Mouse (Mus musculus) frontal cortex, postnatal 10 days (tissue): ENCODE results near the gene Tbc1d16.
"Not testable (repeated sequence)": the region's sequence is repeated elsewhere in the genome, so short reads cannot be mapped to it uniquely, and the experiment has no call there.

Experiments
- DNase-seq, 2 experiments: peaks; one replicate each; pipeline ENCODE4 v3.0.0; 2022; ENCODE audit warnings: low spot score in 2 of 2, mixed read lengths in 1 of 2

Tbc1d16 gene

GRCm38 (mm10) chr11:119228091-119228781, at the start of gene Tbc1d16, which contains the start of gene Ccdc40:
Gene Tbc1d16 (minus strand): TSS chr11:119228499.
Gene Ccdc40 (plus strand): TSS chr11:119228572.
- peak in 1 of 2 experiments; percentile 66 for DNase-seq

DNA sequence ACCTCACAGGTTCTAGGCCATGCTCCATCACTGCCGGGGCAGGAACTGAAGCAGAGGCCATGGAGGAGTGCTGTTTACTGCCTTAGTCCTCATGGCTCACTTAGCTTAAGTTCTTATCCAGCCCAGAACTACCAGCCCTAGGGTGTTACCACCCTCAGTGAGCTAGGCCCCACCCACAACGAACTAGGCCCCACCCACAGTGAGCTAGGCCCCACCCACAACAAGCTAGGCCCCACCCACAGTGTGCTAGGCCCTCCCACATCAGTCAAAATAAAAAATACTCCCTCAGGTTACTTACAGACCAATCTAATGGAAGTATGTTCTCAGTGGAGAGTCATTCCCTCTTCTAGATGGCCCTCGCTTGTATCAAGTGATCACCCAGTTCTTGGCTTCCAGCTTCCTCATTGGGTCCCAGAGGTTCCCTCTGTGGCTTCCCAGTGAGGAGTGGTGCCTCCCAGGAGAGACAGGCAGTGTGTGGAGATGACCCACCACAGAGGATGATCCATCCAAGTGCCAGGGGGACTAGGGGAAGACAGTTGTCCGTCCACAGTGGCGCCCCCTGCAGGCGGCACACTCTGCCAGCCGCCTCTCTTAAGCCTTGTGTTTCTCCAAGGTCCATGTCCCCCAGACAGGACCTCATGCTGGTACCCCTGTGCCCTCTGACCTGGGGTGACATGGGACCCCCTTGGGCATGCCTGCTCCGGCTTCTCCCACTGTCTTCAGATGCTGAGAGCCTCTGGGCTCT, 45.1 kb upstream of the Tbc1d16 start:
- DNase-seq = no peak

- not testable (repeated sequence) for DNase-seq
Observed at GRCm38 (mm10) chr11:119272492-119272891, 44.2 kb upstream of the Tbc1d16 start.

GRCm38 (mm10) chr11:119268557-119269195, 40.4 kb upstream of the Tbc1d16 start:
- peak; percentile 45 to 63 for DNase-seq

DNA sequence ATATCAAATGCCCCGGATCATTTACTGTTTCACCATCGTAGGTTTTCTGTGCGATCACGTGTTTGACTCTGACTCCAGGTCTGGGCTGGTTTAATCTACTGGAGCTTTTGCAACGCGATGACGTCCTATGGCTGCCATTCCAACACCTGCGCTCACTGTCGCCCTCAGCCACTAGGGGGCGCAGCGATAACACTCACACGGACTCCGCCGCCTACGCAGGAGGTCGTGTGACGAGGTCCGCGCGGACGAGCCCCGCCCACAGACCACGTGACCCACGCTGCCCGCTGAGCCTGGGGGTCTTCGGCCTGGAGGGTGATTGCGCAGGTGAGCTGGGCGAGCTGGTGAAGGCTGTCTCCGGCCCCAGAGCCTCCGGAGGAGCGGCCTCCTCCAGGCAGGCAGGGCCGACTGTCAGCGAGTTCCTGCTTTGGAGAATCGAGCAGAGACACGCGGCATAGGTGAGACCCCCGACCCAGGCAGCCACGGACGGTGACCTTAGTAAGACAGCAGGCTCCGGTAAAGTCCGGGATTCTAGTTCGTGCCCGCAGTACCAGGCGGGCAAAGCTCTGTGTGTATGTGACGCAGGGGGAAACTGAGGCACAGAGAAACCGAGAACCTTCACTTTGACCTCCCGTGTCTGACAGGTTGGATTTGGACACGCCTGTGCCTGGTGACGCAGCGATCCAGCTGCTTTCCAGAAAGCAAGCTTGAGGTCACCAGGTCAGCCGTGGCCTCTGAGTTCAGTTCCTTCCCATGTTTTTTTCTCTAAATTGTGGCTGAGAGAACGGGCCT, 39.7 kb upstream of the Tbc1d16 start, which contains the start of gene Gaa:
Gaa (plus strand) TSS at position 120 of the 789 bp plus-strand sequence.
- peak; percentile 89 to 95 for DNase-seq

DNA sequence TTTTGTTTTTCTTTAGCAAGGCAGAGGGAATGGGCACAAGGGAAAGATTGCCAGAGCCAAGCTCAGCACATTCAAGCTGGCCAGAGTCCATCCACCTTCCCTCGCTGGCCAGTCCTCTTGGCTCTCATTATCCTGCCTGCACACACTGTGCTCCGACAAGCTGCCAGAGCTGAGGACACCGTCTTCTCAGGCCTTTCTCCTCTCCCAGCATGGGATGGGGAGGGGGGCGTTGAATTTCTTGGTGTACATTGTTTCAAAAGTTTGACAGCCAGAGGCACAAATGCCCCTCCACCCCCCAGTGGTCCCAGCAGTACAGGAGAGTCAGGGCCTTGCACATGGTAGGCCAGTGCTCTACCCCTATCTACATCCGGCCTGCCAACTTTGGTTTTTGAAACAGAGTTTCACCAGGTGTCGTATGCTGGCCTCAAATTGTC, 39.0 kb upstream of the Tbc1d16 start:
- DNase-seq = peak; percentile 36 to 66

DNA sequence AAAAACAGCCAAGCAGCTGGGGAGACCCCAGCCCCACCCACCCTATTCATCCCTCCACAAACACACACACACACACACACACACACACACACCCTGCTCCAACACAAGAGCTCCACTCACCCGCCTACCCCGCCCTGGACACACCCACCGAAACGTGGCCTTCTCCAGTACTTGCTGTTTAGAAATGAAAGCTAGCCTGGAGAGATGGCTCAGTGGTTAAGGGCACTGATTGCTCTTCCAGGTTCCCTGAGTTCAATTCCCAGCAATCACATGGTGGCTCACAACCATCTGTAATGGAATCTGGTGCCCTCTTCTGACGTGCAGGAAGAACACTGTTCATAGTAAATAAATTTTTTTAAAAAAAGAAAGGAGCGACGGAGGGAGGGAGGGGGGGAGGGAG, 37.5 kb upstream of the Tbc1d16 start:
- no peak for DNase-seq

- DNase-seq = no peak
Observed at GRCm38 (mm10) chr11:119264413-119264812, 36.1 kb upstream of the Tbc1d16 start.

- no peak for DNase-seq
Observed at GRCm38 (mm10) chr11:119259977-119260376, 31.7 kb upstream of the Tbc1d16 start.

DNA sequence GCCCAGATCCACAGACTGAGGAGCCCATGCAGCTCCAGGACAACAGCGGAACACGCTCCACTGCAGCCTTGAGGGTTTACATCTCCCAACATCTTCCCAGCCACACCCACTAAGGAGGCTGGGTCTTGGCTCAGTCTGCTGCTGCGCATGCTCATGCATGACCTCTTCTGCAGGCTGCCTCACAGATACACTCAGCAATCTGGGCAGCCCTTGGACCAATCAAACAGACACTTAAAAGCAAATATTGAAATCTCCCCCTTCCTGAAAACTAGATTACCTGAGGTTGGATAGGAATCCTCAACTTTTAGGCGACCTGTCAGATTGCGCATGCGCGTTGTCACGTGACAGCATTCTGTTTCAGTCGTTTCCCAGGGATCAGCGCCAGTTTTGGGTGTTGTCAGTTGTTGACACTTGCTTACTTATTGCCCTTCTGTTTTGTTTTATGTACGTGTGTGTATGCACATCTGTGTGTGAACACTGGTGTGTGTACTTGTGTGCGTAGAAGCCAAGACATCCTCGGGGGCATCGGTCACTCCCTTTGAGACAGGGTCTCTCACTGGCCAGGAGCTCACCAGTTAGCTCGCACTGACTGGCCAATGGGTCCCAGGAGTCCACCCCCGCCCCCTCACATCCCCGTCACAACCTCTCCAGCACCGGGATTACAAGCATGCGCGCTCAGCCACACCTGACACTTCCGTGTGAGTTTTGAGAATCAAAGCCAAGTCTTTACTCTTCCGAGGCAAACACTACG, 30.4 kb upstream of the Tbc1d16 start:
- peak in 1 of 2 experiments; percentile 56 for DNase-seq

GRCm38 (mm10) chr11:119258216-119258571, 29.9 kb upstream of the Tbc1d16 start:
- no peak for DNase-seq

DNA sequence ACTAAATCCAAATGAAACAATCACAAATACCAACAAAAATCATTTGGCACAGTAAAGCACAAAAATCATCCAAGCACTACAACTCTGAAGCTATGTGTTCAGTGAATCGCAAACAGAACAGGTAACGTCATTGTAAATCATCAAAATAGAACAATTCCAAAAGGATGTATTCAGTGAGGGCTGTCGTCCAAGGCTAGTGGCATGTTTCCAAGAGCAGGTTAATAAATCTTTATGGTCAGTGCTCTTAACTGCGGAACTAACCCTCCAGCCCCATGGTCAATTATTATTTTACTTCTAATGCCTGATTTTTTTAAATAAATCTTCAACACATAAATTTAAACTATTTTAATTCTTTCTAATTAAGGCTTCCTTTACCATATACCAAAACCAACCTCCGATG, 28.3 kb upstream of the Tbc1d16 start:
- DNase-seq = not testable (repeated sequence)

DNA sequence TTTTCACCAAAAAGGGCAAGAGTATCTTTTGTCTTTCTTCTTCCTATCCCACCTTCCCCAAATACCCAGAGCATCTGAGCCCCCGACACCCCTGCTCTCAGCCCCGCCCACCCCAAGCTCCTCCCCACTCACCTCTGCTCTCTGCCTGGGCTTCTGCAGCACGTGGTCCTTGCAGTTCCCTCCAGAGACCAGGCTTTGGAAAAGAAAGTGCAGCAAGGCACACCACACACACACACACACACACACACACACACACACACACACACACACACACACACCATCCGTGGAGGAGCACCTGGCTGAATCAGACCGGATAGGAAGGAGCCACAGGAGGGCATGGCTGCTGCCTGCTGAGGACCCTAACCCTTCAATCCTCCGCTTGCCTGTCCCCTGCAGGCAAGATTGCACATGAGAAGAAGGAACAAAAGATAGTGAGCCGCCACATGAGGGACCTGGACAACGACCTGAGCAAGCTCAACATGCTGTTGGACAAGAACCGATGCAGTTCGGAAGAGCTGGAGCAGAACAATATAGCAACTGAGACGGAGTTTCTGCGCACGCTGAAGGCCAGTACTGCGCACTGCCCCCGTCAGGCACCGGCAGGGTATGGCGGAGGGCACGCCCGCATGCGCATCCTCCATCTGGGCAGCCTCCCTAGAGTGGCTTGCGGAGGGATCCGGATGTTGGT, 24.7 kb upstream of the Tbc1d16 start:
- peak in 1 of 2 experiments; percentile 41 for DNase-seq

GRCm38 (mm10) chr11:119250998-119251397, 22.7 kb upstream of the Tbc1d16 start:
- DNase-seq = no peak

DNA sequence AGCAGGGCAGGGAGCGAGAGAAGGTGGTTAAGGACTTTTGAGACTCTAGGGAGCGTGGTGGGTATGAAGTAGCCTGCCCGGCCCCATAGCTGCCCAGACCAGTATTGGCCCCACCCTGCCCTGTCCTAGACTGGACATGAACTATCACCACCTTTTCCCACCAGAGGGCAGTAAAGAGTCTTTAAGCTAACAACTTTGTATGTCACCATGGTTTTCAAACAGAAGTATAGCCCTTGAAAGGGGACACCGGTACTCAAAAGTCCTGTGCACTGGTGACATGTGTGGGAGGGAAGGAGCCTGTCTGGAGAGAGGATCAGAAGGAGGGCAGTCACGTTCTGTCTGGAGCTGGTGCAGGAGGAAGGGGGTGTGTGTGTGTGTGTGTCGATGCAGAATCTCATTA, 20.7 kb upstream of the Tbc1d16 start:
- no peak for DNase-seq

GRCm38 (mm10) chr11:119245543-119245942, 17.2 kb upstream of the Tbc1d16 start:
- not testable (repeated sequence) for DNase-seq

DNA sequence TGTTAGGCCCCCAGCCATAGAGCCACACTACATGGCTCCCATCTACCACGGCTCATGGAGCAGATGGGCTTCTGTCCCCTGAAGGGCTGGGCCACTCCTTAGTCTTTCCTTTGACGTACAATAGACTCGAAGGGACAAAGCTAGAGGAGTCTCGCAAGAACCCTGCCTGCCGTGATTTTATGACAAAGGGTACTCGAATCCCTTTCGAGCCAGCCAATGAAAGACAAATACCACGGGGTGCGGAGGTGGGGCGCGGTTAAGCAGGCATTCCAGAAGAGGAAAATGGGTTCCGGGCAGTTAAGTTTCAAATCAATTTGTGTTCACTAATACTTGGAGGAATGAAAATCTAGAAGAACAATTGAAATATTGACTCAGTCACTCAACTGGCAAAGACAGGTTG, 11.2 kb upstream of the Tbc1d16 start:
- no peak for DNase-seq

GRCm38 (mm10) chr11:119238305-119238721, 10.0 kb upstream of the Tbc1d16 start:
- no peak for DNase-seq

DNA sequence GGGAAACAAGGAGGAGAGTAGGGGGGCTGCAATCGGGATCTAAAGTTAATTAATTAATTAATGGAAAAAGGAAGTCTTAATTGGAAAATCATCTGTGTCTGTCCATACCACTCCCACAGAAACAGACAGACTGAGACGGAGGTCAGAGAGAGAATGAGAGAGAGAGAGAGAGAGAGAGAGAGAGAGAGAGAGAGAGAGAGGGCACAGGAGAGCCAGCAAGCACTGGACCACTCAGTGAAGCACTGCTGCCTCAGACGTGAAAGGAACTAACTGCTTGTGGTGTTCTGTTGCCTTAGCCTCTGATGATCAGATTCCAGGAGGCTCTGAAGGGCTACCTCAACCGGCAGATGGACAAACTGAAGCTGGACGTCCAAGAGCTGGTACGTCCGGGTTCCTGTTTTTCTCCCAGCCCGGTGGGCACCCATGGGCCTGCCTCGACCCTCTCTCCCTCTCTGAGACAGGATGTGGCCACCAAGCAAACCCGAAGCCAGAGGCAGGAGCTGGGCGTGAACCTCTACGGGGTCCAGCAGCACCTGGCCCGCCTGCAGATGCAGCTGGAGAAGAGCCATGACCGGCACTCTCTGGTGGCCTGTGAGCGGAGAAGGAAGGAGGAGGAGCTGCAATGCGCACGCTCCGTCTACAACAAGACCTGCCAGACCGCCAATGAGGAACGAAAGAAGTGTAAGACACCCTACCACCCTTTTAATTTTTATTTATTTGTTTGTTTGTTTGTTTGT, 9.4 kb upstream of the Tbc1d16 start:
- no peak for DNase-seq

DNA sequence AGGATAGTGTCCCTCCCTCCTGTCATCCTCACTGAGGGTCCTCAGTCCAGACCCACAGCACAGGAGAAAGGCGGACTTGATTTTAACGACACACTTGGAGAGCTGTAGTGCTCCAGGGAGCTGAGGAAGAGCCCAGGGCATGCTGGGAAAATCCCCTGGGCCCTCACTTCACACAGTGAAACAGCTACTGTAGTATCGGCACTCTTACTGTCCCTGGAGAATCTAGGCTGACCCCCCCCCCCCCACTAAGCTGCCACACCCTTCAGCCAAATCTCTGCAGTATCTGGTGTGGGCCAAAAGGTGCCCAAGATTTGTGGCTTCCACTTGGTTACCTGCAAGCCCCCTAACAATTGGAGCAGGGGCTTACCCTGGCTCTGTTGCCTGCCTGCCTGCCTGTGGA, 8.7 kb upstream of the Tbc1d16 start:
- no peak for DNase-seq
